Mouse (Mus musculus): Measurements from ENCODE around the gene Pip5k1c.

Gene Pip5k1c

DNA sequence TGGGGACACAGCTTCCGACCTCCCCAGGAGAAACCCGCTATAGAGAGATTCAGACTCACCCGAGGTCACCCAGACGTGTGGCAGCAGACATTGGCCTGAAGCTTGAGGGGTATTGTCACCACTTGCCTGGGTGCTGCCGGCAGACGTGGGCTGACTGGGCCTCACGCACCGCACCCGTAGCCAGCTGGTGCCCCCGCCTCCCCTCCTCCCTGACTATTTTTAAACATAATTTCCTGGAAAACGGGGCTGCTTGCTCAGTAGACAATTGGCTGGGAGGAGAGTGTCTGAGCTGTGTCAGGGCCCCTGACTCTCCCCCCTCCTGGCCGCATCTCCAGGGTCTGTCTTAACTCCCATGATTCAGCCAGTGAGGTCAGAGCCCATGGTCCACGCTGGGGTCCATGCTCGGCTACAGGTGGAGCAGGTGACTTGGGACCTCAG, 10.0 kb downstream of the Pip5k1c start:
- DNase-seq (ENCODE audit: low spot score in 2 of 2): no peak

DNA sequence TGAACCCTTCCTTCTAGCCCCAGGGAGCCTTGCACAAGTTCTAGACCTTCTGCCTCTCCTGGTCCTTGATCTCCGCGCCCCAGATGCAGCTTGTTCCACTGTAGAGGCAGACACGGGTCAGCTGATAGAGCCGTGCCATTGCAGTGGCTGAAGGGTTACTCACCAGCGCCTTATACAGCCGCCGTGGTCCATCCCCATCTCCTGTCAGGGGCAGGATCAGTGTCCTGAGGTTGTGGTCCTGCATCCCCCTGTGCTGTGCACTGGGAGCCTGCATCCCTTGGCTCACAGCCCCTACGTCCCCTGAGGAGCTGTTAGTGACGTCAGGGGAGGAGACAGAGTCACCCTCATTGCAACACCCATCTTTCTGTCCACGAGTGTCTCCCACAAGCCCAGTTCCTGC, 10.5 kb downstream of the Pip5k1c start:
- DNase-seq (ENCODE audit: low spot score in 2 of 2): no peak

DNA sequence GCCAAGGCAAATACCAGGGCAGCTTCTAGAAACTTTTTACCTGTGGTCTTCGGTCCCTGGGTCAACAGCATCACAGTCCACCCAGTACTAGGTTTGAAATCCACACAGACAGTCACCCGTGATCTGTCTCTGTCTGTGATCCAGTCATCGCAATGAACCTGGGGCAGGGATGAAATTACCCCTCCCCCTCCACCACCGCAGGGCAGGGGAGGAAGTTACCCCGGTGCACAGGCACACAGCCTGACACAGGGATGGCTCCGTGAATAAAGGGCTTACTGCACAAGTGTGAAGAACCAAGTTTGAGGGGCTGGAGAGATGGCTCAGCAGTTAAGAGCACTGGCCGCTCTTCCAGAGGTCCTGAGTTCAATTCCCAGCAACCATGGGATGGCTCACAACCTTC, 11.0 kb downstream of the Pip5k1c start:
- DNase-seq (ENCODE audit: low spot score in 2 of 2): peak; percentile 52 to 68

DNA sequence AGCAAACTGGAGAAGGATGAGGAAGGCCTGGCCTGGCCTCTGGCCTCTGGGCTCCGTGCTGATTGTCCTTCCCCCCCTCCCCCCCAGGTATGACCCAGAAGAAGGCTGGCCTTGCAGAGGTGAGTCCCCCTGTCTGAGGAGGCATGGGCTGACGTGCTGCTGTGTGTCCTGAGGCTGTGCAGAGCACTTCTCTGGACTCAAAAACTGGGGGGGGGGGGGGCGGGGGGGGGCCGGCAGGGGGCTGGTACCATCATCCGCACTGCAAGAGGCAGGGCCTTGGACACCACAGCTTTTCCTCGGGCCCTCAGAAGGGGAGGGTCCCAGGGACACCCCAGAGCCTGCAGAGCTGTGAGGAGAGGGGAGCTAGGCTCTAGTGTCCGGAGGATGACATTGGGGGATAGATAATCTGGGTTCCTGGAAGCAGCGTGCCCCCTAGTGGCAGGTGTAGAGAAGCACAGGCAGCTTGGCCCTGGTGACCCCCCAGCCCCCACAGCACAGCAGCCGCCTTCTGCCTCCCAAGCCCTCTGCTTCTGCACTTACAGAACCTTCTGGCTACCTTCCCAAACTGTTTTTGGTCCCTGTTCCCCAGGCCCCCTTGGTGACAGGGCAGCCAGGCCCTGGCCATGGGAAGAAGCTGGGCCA, 12.0 kb downstream of the Pip5k1c start:
- DNase-seq (ENCODE audit: low spot score in 2 of 2): peak; percentile 37 to 75

DNA sequence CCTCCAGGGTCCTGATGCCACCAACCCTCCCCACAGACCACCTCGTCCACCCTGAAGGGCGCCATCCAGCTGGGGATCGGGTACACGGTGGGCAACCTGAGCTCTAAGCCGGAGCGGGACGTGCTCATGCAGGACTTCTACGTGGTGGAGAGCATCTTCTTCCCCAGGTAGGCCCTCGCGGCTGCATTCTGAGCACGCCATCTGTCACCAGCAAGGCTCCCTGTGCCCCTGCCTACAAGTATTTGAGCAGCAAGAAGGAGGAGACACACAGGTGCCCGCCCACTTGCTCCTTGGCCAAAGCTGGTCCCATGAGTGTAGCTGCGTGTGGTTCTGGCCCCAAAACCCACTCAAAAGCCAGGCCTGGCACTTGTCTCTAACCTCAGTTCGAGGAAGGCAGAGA, 12.9 kb downstream of the Pip5k1c start:
- DNase-seq (ENCODE audit: low spot score in 2 of 2): no peak

DNA sequence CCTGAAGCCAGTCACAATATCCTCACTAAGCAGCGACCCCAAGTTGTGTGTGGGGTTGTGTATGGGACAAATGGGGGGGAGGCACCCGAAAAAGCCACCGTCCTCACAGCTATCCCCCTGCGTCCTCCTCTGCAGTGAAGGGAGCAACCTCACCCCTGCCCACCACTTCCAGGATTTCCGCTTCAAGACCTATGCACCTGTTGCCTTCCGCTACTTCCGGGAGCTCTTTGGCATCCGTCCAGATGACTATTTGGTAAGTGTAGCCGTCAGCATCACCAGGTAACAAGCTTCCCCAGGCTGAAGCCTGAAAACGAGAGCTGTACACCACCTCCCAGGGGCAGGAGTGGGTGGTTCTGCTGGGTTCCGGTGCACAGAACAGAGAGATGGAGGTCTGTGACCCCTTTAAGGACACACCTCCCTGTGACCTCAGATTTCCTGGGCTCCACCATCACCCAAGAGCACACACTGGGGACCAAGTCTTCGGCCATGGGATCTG, 13.5 kb downstream of the Pip5k1c start:
- DNase-seq (ENCODE audit: low spot score in 2 of 2): no peak

DNA sequence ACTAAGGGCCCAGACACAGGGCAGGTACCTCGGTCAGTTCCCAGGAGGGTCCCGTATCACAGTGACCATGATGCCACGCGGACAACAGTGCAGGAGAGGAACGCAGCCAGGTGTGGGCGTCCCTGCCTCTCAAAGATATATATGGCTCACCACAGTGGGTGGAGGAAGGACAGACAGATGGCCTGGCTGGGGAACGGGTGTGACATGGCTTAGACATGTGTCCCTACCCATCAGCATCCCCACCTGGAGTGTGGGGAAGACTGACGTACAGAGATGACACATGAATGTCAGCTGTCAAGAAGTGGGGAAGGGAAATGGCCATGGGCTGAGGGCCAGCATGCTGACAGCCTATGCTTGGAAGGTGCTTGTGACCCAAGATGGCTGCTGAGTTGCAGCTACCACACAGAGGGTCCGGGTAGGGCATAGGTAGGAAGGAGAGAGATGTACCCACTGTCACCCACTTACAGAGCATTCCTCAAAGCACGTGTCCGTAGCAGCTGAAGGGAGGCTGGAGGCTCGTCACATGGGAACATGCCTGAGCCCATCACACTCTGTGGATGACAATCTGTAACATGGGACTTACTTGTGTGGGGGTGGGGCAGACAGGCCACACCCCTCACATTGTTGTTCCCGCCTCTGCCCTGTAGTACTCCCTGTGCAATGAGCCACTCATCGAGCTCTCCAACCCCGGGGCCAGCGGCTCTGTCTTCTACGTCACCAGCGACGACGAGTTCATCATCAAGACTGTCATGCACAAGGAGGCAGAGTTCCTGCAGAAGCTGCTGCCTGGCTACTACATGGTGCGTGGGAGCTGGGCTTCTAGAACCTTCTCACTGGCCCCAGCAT, 14.3 kb downstream of the Pip5k1c start:
- no peak for DNase-seq (ENCODE audit: low spot score in 2 of 2)

DNA sequence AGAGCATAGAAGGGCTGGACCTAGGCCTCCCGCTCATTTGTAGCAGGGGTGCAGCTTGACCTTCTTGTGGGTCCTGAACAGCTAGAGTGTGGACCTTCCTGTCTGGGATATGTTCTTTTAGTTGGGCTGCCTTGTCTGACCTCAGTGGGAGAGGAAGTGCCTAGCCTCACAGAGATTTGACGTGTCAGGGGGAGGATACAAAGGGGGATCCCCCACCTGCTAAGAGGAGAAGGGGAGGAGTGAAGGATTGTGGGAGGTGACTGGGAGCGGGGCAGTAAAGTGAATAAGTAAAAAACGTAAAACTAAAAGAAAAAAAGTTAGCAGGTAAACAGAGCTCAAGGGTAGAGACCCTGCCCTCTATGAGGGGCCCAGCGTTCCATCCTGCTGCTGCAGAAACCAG, 16.8 kb downstream of the Pip5k1c start:
- DNase-seq (ENCODE audit: low spot score in 2 of 2): no peak

DNA sequence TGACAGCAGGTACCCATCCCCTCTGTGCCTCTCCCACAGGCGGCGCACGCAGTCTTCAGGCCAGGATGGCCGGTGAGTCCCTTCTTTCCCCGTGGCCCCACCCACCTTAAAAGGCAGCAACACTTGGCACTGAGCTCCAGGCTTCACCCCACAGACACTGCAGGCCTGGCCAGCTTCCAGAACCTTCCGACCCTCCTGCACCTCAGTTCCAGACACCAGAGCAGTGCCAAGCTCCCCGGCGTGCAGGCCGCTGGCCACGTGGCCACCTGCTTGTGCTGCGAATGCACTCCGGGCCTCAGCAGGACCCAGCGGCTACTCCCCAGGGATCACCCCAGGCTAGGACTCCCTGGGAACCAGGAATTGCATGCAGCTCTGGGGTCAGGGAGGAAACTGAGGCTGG, 20.8 kb downstream of the Pip5k1c start:
- no peak for DNase-seq (ENCODE audit: low spot score in 2 of 2)

DNA sequence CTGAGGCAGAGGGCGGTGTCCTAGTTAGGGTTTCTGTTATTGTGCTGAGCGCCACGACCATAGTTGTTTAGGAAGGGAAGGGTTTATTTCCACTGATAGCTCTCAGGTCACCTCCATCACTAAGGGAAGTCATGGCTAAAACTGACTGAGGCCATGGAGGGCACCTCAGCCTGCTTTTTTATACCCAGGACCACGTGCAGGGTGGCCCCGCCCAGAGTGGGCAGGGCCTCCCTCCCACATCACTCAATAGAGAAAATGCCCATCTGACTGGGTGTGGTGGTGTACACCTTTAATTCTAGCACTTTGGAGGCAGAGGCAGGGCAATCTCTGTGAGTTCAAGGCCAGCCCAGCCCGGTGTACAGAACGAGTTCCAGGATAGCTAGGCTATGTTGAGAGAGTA, 21.4 kb downstream of the Pip5k1c start:
- DNase-seq (ENCODE audit: low spot score in 2 of 2): no peak

DNA sequence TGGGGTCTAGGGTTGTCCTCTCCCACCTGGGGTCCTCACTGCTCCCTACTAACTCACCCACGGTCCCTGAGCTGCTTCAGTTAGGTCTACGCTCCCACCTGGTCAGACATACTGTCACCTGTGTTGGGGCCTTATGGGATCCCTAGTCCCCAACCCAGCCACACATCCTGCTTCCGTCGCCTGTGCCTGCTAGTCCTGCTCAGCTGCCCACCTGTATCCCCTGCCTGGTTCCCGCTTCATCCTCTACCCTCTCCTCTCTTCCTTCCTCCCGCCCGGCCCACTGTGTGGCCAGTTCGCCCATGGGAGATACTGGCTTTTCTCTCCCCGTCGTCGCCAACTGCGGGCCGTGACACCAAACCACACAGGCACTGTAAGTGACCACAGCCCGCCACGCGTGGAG, 22.8 kb downstream of the Pip5k1c start:
- no peak for DNase-seq (ENCODE audit: low spot score in 2 of 2)

DNA sequence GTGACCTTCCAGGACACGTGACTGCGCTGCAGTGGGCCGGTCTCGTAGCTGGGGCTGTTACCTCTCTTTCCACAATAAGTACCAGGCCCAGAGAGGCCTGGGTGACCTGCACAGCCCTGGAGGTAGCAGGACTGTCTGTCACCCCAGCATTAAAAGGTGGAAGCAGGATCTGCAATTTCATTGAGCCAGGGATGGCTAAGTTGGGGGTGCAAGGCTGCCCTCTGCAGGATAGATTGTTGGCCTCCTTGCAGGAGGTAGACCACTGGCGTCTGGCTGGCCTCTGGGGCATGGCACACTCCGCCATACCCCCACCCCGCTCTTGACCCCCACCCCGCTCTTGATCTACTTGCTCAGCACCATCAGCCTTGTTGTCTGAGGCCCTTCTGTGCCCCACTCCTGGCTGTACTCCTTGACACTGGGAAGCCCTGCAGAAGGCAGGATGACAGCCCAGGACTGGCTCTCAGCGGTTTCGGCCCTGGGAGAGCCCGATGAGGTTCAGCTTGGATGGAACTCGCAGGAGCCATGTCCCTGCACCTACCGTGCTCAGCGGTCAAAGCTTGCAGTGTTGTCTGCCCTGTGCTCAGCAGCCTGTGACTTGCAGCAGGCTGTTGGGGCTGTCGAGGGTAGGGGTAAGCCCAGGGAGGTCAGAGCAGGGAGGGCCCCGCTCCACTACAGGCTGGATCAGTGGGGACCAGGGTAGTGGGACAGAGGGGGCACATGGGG, 23.7 kb downstream of the Pip5k1c start:
- peak in 1 of 2 experiments; percentile 45 for DNase-seq (ENCODE audit: low spot score in 2 of 2)

DNA sequence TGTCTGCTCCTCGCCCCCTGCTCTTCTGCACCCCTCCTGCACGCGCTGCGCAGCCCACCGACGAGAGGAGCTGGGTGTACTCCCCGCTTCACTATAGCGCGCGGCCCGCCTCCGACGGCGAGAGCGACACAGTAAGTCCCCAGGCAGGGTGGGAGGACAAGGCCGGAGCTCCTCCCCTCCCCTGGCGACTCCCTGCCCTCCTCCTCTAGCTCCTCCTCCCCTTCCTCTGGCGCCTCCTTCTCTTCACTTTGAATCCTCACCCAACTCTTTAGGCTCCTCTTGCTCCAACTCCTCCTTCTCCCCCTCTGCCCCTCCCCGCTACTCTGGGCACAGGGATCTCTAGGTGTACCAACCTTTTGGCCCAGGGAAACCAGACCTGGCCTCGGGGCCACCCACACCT, 24.5 kb downstream of the Pip5k1c start:
- DNase-seq (ENCODE audit: low spot score in 2 of 2): no peak

DNA sequence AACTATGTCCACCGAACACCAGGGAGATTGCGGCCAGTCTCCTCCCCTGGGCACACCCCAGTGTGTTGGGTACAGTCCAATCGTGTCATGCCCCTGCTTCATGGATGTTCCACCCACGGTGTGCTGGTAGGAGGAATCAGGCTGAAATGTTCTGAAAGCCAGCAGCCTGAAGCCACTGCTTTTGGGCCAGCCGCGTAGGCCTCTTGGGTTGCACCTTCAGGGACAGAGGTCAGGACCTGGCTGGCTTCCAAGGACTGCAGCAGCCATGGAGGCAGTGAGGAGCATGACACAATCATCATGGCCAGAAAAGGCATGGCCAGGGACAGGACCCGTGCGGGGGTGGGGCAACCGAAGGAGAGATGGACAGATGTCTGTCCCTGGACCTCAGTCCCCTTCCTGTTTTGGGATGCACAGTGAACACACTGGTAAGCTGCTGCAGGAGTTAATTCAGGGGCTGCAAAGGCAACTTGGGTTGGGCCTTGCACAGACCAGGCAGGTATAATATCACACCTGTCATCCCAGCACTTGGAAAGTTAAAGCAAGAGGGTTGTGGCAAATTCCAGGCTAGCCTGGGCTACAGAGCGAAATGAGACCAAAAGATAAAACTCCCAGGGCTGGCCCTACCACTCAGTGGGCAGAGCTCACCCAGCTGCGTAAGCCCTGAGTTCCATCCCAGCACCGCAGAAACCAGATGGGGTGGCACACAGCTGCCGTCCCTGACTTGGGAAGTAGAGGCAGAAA, 26.0 kb downstream of the Pip5k1c start:
- DNase-seq (ENCODE audit: low spot score in 2 of 2): no peak

DNA sequence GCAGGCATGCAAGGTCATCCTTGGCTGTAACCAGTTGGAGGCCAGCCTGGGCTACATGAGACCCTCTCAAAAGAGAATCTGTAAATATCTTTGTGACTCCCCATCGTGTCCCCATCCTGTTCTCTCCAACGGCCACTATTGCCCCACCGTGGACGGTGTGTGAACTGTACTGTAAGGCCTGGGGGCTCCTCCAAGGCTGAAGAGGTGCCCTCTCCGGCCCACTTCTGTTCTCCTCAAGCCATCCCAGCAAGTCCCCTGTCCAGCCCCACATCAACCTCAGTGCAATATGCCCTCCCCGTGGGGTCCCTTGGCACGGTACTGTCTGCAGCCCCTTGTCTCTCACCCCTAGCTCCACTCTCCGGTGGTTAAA, 26.6 kb downstream of the Pip5k1c start:
- peak in 1 of 2 experiments; percentile 33 for DNase-seq (ENCODE audit: low spot score in 2 of 2)

DNA sequence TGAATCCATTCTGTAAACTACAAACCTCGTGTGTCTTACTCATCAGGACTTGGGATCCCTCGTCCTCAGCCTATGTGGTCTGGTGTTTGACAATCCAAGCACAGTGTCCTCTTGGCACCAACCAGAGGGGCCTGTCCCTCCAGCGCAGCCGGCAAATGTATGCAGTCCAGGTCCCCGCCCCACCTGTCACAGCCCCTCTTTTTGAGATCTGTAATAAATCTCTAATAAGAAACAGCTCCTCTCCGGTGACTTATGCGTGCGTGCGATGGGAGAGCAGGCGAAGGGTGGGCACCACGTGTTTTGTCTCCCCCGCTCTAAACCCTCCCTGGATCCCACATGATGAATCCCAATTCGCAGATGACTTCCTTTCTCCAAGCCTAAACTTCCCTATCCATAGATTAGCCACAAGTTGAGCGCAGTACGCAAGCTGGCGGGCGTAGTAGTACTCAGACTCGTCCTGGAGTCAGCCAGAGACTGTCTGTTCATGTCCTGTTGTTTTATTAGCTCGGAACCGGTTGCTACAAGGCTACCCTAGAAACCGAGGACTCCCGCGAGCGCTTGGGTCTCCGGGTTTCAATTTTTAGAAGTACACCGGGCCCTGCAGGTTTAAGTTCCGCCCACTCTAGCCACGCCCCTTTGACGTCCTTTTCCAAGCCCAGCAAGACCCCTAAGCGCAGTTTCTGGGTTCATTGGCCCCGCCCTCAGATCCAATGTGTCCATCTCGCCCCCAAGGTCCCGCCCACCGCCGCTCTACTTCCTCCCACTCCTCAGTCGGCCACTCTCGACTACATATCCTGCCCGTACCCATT, 27.2 kb downstream of the Pip5k1c start:
- peak; percentile 30 to 47 for DNase-seq (ENCODE audit: low spot score in 2 of 2)

DNA sequence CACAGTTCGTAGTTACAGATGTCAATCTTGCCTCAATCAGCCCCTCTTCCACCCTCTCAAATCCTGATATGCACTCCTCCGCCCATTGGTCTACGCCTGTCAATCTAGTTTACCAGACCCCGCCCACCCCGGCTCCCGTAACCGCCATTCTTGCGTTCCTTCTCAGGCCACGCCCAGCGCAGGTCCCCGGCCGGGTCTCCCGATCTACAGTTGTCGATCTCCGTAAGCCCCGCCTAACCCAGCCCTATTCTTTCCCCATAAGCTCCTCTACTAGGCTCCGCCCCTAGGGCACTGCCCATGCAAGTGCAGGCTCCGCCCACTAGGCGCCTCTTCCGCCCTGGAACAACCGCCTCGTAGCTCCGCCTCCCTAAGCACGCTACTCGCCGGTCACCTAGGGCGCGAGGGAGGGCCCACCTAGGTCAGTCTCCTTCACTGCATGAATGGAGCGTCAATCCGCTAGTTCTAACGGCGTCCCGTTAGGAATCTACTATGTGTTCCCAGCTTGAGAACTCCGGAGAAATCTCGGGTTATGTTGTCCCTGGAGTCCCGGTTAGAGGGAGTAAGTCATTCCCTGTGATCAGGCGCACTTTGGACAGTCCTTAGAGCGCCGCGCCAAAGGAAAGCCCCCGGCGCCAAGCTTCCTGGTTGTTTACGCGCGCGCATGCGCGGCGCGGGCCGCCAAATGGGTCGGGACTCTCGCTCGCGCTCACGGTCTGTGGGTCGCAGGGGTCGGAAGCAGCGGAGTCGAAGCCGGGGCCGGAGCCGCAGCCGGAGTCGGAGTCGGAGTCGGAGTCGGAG, 28.0 kb downstream of the Pip5k1c start, which contains the start of gene Cactin:
Gene Cactin, plus strand, starts transcription at position 554 of the 798 bp plus-strand sequence.
- peak; percentile 99 to 100 for DNase-seq (ENCODE audit: low spot score in 2 of 2)

DNA sequence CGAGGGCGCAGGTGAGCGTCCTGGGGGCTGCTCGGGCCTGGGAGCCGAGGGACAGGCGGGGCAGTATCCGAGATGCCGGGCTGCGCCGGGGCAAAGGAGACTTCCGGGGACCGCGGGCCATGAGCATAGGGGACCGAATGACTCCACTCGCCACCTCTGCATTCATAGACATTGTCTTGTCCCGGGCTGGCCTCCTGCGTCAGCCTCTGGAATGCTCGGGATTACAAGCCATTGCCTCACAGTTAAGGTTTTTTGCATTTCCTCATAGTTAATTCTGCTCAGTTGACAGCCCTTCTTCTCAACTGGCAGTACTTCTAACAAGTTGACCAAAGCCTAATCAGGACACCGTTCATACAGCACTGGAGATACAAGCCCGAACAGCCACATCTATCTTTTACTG, 28.7 kb downstream of the Pip5k1c start:
- no peak for DNase-seq (ENCODE audit: low spot score in 2 of 2)

DNA sequence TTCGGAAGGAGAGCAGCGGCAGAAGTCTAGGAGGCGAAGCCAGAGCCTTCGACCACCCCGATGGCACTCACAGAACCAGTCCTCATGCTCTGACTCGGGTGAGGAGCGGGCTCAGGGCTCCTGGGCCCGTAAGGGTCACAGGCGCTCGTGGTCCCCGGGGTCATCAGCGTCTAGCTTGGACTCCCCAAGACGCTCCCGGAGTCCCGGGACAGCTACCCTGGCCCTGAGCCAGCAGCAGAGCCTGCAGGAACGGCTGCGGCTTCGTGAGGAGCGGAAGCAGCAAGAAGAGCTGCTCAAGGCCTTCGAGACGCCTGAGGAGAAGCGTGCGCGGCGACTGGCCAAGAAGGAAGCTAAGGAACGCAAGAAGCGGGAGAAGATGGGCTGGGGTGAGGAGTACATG, 29.7 kb downstream of the Pip5k1c start:
- no peak for DNase-seq (ENCODE audit: low spot score in 2 of 2)

DNA sequence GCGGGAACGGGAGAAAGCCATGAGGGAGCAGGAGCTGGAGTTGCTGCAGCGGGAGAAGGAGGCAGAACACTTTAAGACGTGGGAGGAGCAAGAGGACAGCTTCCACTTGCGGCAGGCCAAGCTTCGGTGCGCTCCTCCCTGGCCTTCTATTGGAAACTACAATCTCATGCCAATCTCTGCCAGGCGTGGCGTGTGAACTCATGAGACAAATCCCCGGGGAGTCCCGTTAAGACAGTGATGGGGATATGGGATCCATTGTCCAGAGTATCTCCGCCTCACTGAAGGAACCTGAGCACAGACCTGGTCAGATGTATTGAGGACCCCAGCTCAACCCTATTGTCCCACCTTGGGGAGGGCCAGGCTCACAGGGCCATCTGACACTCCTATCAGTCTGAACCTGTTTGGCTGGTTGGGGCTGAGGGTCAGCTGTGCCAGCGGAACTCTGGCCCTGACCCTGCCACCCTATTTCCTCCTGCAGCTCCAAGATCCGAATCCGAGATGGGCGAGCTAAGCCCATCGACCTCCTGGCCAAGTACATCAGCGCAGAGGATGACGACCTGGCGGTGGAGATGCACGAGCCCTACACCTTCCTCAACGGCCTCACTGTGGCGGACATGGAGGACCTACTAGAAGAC, 30.5 kb downstream of the Pip5k1c start:
- DNase-seq (ENCODE audit: low spot score in 2 of 2): no peak
